Mouse (Mus musculus) spleen, adult 10 weeks (tissue): ENCODE data around the gene Izumo4. TPM values are rescaled to one million over a fixed set of nuclear protein-coding genes. Genes with fewer than 3 reads are reported as not detected.

Experiments
- polyA plus RNA-seq: library from polyadenylated mRNA; stranded (reverse); fragments of 350-450 nt; fragmentation: Illumina TruSeq; extraction: RNeasy Lipid Tissue Mini Kit (QIAGEN cat#74804); gene quantifications from one replicate; pipeline ENCODE4 v1.2.3, GENCODE M21; 2015; ENCODE audit warnings: low replicate concordance; ENCODE audit not compliant: insufficient read depth

Izumo4 gene
- polyA plus RNA-seq, result 35.5 TPM

GRCm38 (mm10) chr10:80701721-80702535, at the start of gene Izumo4, which contains the start of gene Mob3a:
Izumo4 (plus strand) TSS chr10:80702184.
Mob3a (minus strand) TSS chr10:80701977.

GRCm38 (mm10) chr10:80656863-80657623, 44.9 kb upstream of the Izumo4 start, which contains the start of gene Btbd2:
Btbd2 (minus strand) TSS chr10:80657071.

DNA sequence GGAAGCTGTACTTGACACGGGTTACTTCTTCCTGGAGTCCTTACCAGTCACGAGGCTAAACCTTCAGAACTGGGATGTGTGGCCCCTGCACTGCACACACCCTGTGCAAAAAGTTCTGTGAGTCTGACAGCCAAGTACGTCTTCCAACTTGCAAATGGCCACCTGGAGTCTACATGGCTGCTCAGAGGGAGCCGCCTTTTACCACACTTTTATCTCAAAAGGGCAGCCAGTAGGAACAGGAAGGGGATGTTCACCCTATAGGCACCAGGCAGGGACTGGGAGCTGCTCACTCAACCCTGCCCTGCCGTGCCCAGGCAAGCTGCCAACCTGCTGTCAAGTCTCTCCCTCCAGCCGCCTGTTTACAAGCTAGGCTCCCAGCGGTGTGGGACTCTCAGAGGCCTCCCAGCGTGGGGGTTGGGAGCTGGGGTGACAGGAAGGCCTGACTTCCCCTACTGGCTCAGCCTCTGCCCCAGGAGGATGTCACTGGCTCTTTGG, 24.0 kb upstream of the Izumo4 start, which contains the start of gene Mknk2:
Mknk2 (minus strand) TSS at position 171 of the 495 bp plus-strand sequence.

DNA sequence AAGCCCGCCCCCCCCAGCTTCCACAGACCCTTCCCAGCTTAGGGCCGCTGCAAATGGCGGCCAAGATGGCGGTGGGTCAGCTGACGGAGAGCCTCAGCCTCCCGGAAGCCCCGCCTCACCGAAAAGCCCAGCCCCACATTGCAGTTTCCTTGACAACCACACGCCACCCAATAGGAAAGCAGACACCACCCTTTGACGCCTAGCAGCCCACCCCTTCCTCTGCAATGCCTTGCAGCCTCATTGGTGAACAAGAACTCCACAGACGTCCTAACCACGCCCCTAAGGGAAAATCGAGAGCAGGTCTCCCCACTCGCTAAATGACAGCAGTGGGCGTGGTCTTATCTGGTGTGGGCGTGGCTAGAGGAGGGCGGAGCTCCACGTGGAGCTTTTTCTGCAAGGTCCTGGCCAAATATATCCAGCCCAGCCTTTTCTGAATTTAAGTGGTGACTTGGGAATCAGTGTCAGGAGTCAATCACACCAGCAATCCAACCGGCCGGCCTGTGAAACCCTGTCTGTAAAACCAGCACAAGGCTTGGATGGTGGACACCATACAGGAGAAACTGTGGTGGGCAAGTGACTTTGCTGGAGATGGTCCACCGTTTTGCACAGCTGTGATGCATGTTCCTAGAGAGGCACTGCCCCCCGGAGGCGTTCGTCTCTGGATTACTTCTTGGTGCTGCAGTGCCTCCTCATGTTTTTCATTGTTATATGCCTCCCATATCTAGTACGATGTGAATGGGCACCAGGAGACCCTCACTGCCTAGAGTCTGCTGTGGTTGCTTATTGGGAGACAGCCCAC, 40.4 kb downstream of the Izumo4 start, which contains the start of gene Ap3d1:
Ap3d1 (minus strand) TSS at position 85 of the 799 bp plus-strand sequence.

GRCm38 (mm10) chr10:80754594-80755290, 52.8 kb downstream of the Izumo4 start, which contains the start of gene Dot1l:
Dot1l (plus strand) TSS chr10:80755206.

Other genes starting within 250 kb of the Izumo4 start
- gene Onecut3, start 207.3 kb upstream of the Izumo4 start, polyA plus RNA-seq, result not detected
- gene Atp8b3, start 163.1 kb upstream of the Izumo4 start, polyA plus RNA-seq, result not detected
- 10.1 TPM for gene Rexo1, start 140.6 kb upstream of the Izumo4 start, polyA plus RNA-seq
- gene Klf16, start 124.9 kb upstream of the Izumo4 start, polyA plus RNA-seq, result 11.6 TPM
- gene Abhd17a, start 111.8 kb upstream of the Izumo4 start, polyA plus RNA-seq, result 5.6 TPM
- 20.6 TPM for gene Scamp4, start 99.3 kb upstream of the Izumo4 start, polyA plus RNA-seq
- not detected for gene Adat3, start 99.3 kb upstream of the Izumo4 start, polyA plus RNA-seq
- 0.93 TPM for gene Gm49322, start 96.2 kb upstream of the Izumo4 start, polyA plus RNA-seq
- 21.2 TPM for gene Csnk1g2, start 79.3 kb upstream of the Izumo4 start, polyA plus RNA-seq
- gene Btbd2, start 45.1 kb upstream of the Izumo4 start, polyA plus RNA-seq, result 4.3 TPM
- gene Mknk2, start 24.1 kb upstream of the Izumo4 start, polyA plus RNA-seq, result 81.5 TPM
- 94.7 TPM for gene Mob3a, start 207 bp upstream of the Izumo4 start, polyA plus RNA-seq
- gene Ap3d1, start 40.1 kb downstream of the Izumo4 start, polyA plus RNA-seq, result 63.5 TPM
- 12.6 TPM for gene Dot1l, start 53.0 kb downstream of the Izumo4 start, polyA plus RNA-seq
- gene Sf3a2, start 96.0 kb downstream of the Izumo4 start, polyA plus RNA-seq, result 22.7 TPM
- 70.0 TPM for gene Plekhj1, start 96.4 kb downstream of the Izumo4 start, polyA plus RNA-seq
- not detected for gene Amh, start 103.1 kb downstream of the Izumo4 start, polyA plus RNA-seq
- gene Jsrp1, start 111.3 kb downstream of the Izumo4 start, polyA plus RNA-seq, result not detected
- 388 TPM for gene Oaz1, start 124.5 kb downstream of the Izumo4 start, polyA plus RNA-seq
- not detected for gene Lingo3, start 141.9 kb downstream of the Izumo4 start, polyA plus RNA-seq
- 34.9 TPM for gene Lsm7, start 153.0 kb downstream of the Izumo4 start, polyA plus RNA-seq
- gene Sppl2b, start 153.1 kb downstream of the Izumo4 start, polyA plus RNA-seq, result 7.5 TPM
- not detected for gene Tmprss9, start 169.7 kb downstream of the Izumo4 start, polyA plus RNA-seq
- gene Timm13, start 198.8 kb downstream of the Izumo4 start, polyA plus RNA-seq, result 5.7 TPM
- 3.4 TPM for gene Lmnb2, start 216.1 kb downstream of the Izumo4 start, polyA plus RNA-seq
- 15.7 TPM for gene Gadd45b, start 227.9 kb downstream of the Izumo4 start, polyA plus RNA-seq